Mouse (Mus musculus): Measurements from ENCODE around the gene Mdm2. TPM values are rescaled to one million over a fixed set of nuclear protein-coding genes. Genes with fewer than 3 reads are reported as not detected.
A peak's percentile ranks its signal among the peaks of the same experiment; 100 is the strongest.

Mdm2 gene
- total and polyA plus RNA-seq, 2 experiments: 18.2 to 24.6 TPM

GRCm38 (mm10) chr10:117672693-117673092 lies 37.9 kb downstream of the Mdm2 start:
- no peaks in the 10 kb centered on the region for H3K27me3 ChIP-seq (ENCODE audit: control insufficient read depth, insufficient read depth, low read length)
- H3K9ac ChIP-seq (ENCODE audit: low read depth, low read length): no peak overlapping the region
- TF ChIP-seq POLR2A (IDR thresholded peaks at IDR 0.05; ENCODE audit: extremely low read depth, insufficient read depth, low read length) (no peak), CTCF (IDR thresholded peaks at IDR 0.05; ENCODE audit: low read depth, low read length) (no peak)
- H3K79me2 ChIP-seq (ENCODE audit: control insufficient read depth, insufficient read depth, low read length): no peaks in the 10 kb centered on the region
- peaks cover 2% of the 10 kb centered on the region; the same call in 1 of the 2 replicates for H3K4me1 ChIP-seq (ENCODE audit: control insufficient read depth, insufficient read depth, low read length)
- no peak overlapping the region for H3K4me3 ChIP-seq (ENCODE audit: insufficient read depth, low read depth, low read length)
- no peak for DNase-seq (ENCODE audit: extremely low read depth, low read depth, low spot score)
- WGBS: 74% methylated on average over 7 of the region's 7 CpGs
- H3K36me3 ChIP-seq (ENCODE audit: control insufficient read depth, insufficient read depth, low read length): no peaks in the 10 kb centered on the region
- H3K27ac ChIP-seq (replicated peaks; ENCODE audit: insufficient read depth, low read depth, low read length): no peak overlapping the region

DNA sequence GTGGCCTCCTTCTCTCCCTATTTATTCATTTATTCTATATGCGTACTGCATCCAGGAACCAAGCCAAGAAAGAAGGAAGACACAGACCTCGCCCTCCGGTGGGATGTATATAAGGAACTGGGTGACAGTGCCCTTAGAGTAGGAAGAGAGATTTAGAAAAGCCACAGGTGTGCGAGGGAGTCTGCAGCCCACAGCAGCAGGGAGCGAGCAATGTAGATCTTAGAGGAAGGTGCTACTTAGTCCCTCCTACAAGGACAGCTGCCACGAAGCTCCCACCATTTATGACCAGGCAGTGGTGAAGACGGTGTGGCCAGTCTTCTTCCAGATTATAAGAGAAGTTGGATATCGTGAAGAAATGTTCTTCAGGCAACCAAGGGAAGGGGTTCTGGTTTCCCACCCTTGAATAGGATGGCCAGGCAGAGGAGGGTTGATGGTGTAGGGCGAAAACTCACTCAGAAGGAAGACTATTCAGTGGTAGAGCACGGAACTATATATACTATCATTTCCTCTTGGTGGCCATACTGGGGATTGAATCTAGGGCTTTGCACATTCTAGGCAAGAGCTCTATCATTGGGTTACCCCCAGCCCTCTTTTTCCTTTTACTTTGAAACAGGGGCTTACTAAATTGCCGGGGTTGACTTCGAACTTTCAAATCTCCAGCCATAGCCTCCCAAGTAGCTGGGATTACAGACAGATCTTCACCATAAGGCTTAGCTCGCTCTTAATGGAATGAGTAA lies 38.5 kb downstream of the Mdm2 start:
- 92% methylated on average over 13 of the region's 13 CpGs for WGBS
- peaks cover 2% of the 10 kb centered on the region; the same call in 1 of the 2 replicates for H3K4me1 ChIP-seq (ENCODE audit: control insufficient read depth, insufficient read depth, low read length)
- no peaks in the 10 kb centered on the region for H3K79me2 ChIP-seq (ENCODE audit: control insufficient read depth, insufficient read depth, low read length)
- TF ChIP-seq CTCF (IDR thresholded peaks at IDR 0.05; ENCODE audit: low read depth, low read length): no peak
- TF ChIP-seq POLR2A (IDR thresholded peaks at IDR 0.05; ENCODE audit: extremely low read depth, insufficient read depth, low read length): no peak
- H3K4me3 ChIP-seq (ENCODE audit: insufficient read depth, low read depth, low read length): no peak overlapping the region
- H3K27ac ChIP-seq (replicated peaks; ENCODE audit: insufficient read depth, low read depth, low read length): no peak overlapping the region
- DNase-seq (ENCODE audit: extremely low read depth, low read depth, low spot score): no peak
- H3K27me3 ChIP-seq (ENCODE audit: control insufficient read depth, insufficient read depth, low read length): no peaks in the 10 kb centered on the region
- no peaks in the 10 kb centered on the region for H3K36me3 ChIP-seq (ENCODE audit: control insufficient read depth, insufficient read depth, low read length)
- H3K9ac ChIP-seq (ENCODE audit: low read depth, low read length): no peak overlapping the region

GRCm38 (mm10) chr10:117671266-117671665 lies 39.3 kb downstream of the Mdm2 start:
- Histone ChIP-seq H3K9ac (ENCODE audit: low read depth, low read length) (no peak overlapping the region), H3K4me1 (ENCODE audit: control insufficient read depth, insufficient read depth, low read length) (peaks cover 2% of the 10 kb centered on the region; the same call in 1 of the 2 replicates), H3K4me3 (ENCODE audit: insufficient read depth, low read depth, low read length) (no peak overlapping the region), H3K79me2 (ENCODE audit: control insufficient read depth, insufficient read depth, low read length) (no peaks in the 10 kb centered on the region), H3K27me3 (ENCODE audit: control insufficient read depth, insufficient read depth, low read length) (no peaks in the 10 kb centered on the region), H3K36me3 (ENCODE audit: control insufficient read depth, insufficient read depth, low read length) (no peaks in the 10 kb centered on the region), H3K27ac (replicated peaks; ENCODE audit: insufficient read depth, low read depth, low read length) (no peak overlapping the region)
- no peak for TF ChIP-seq CTCF (IDR thresholded peaks at IDR 0.05; ENCODE audit: low read depth, low read length)
- 93% methylated on average over 9 of the region's 9 CpGs for WGBS
- DNase-seq (ENCODE audit: extremely low read depth, low read depth, low spot score): no peak

GRCm38 (mm10) chr10:117670791-117671190 lies 39.8 kb downstream of the Mdm2 start:
- no peak for DNase-seq (ENCODE audit: extremely low read depth, low read depth, low spot score)
- WGBS: 90% methylated on average over 5 of the region's 5 CpGs

DNA sequence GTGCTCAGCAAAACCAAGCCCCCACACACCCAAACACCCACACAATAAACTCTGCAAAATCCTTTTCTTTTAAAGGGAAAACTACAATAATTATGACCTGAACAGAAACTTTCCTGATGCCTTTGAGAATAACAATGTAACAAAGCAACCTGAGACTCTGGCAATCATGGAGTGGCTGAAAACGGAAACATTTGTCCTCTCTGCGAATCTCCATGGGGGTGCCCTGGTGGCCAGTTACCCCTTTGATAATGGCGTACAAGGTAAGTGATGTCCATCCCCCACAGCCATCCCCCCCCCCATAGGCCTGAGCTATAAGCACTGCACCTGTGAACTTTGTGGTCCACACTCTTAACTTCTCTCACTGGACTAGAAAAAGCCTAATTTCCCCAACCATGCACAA lies 40.5 kb downstream of the Mdm2 start:
- H3K36me3 ChIP-seq (ENCODE audit: control insufficient read depth, insufficient read depth, low read length): no peaks in the 10 kb centered on the region
- no peak for DNase-seq (ENCODE audit: extremely low read depth, low read depth, low spot score)
- H3K27ac ChIP-seq (replicated peaks; ENCODE audit: insufficient read depth, low read depth, low read length): peak overlapping the region; percentile 60
- peaks cover 2% of the 10 kb centered on the region; the same call in 1 of the 2 replicates for H3K4me1 ChIP-seq (ENCODE audit: control insufficient read depth, insufficient read depth, low read length)
- no peak overlapping the region for H3K9ac ChIP-seq (ENCODE audit: low read depth, low read length)
- WGBS: 91% methylated on average over 3 of the region's 3 CpGs
- no peaks in the 10 kb centered on the region for H3K79me2 ChIP-seq (ENCODE audit: control insufficient read depth, insufficient read depth, low read length)
- no peaks in the 10 kb centered on the region for H3K27me3 ChIP-seq (ENCODE audit: control insufficient read depth, insufficient read depth, low read length)
- TF ChIP-seq CTCF (IDR thresholded peaks at IDR 0.05; ENCODE audit: low read depth, low read length) (no peak), POLR2A (IDR thresholded peaks at IDR 0.05; ENCODE audit: extremely low read depth, insufficient read depth, low read length) (no peak)
- H3K4me3 ChIP-seq (ENCODE audit: insufficient read depth, low read depth, low read length): no peak overlapping the region

More at GRCm38 (mm10) chr10:117670791-117671190, 39.8 kb downstream of the Mdm2 start:
- Histone ChIP-seq H3K27ac (replicated peaks; ENCODE audit: insufficient read depth, low read depth, low read length) (no peak overlapping the region), H3K27me3 (ENCODE audit: control insufficient read depth, insufficient read depth, low read length) (no peaks in the 10 kb centered on the region), H3K4me3 (ENCODE audit: insufficient read depth, low read depth, low read length) (no peak overlapping the region), H3K9ac (ENCODE audit: low read depth, low read length) (no peak overlapping the region), H3K4me1 (ENCODE audit: control insufficient read depth, insufficient read depth, low read length) (peaks cover 2% of the 10 kb centered on the region; the same call in 1 of the 2 replicates), H3K79me2 (ENCODE audit: control insufficient read depth, insufficient read depth, low read length) (no peaks in the 10 kb centered on the region), H3K36me3 (ENCODE audit: control insufficient read depth, insufficient read depth, low read length) (no peaks in the 10 kb centered on the region)
- TF ChIP-seq POLR2A (IDR thresholded peaks at IDR 0.05; ENCODE audit: extremely low read depth, insufficient read depth, low read length) (no peak), CTCF (IDR thresholded peaks at IDR 0.05; ENCODE audit: low read depth, low read length) (no peak)

DNA sequence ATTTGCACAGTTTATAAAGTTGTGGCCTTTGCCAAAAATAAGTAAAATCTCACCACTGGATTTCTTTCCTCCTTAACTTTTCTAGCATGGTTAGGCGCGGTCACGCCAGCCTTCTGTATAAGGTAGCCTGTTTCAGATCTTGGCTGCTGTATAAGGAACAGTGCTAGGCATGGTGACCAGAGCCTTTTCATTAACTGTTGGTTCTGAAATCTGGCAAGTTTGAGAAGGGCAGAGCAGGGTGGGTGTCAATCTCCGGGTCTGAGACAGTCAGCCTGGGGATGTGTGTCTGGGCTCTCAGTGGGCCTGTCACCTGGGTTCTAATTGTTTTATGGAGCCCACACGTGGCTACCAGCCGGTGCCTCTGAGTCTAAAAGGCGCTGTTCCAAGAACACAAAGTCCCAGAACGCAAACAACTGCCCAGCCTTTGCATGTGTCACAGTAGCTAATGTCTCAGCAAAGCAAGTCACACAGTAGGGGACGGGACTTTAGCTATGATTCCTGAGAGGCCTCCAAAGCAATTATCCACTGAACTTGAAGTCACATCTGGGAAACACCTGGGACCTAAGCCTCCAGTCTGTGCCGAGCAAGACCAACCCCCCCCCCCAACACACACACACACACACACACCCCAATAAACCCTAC lies 41.0 kb downstream of the Mdm2 start:
- Histone ChIP-seq H3K9ac (ENCODE audit: low read depth, low read length) (no peak overlapping the region), H3K27ac (replicated peaks; ENCODE audit: insufficient read depth, low read depth, low read length) (peak overlapping the region; percentile 60), H3K79me2 (ENCODE audit: control insufficient read depth, insufficient read depth, low read length) (no peaks in the 10 kb centered on the region), H3K36me3 (ENCODE audit: control insufficient read depth, insufficient read depth, low read length) (no peaks in the 10 kb centered on the region), H3K4me3 (ENCODE audit: insufficient read depth, low read depth, low read length) (no peak overlapping the region), H3K4me1 (ENCODE audit: control insufficient read depth, insufficient read depth, low read length) (peaks cover 4% of the 10 kb centered on the region; the same call in 1 of the 2 replicates), H3K27me3 (ENCODE audit: control insufficient read depth, insufficient read depth, low read length) (no peaks in the 10 kb centered on the region)
- TF ChIP-seq POLR2A (IDR thresholded peaks at IDR 0.05; ENCODE audit: extremely low read depth, insufficient read depth, low read length): no peak
- no peak for TF ChIP-seq CTCF (IDR thresholded peaks at IDR 0.05; ENCODE audit: low read depth, low read length)
- DNase-seq (ENCODE audit: extremely low read depth, low read depth, low spot score): peak; percentile 85
- 55% methylated on average over 10 of the region's 10 CpGs for WGBS
